Mouse (Mus musculus): ENCODE measurements around the gene Fthl17a.

Gene Fthl17a

DNA sequence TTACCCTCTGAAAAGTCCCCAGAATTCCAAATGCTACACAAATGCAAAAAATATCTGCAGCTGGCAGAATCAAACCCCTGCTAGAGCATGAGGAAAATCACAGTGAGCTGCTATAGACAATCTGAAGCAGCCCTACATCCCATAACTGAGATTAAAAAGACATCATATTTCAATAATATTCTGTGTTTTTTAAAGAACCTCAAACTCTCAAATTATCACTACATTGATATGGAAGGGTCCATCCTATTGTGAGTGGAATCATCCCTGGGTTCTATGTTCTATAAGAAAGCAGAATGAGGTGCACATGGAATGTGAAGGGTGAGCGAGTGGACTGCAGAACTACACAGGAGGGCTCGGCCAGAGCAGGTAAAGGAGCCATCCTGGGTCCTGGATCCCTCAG lies at the start of gene Fthl17a:
Gene Fthl17a (plus strand): TSS at position 301 of the 400 bp plus-strand sequence.
- in situ Hi-C loops (cut with MboI; ENCODE audit: unreplicated experiment in 2 of 2): no loop called here

DNA sequence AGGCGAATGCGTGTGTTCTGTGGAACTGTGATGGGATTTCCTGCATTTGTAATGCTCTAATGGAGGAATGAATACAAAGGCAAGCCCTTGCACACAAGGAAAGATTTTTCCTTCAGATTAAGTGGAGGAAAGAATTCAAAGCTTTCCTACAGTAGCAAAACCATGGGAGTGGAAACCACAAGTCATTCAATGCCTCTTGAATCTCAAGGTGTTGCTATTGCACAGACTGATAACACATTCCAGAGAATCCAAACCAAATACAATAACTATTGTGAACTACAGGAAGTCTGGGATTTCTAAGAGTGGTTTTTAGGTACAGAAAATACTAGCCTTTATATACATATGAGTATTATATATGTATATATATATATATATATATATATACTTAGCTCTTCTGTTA lies 42.5 kb upstream of the Fthl17a start:
- in situ Hi-C loops (cut with MboI; ENCODE audit: unreplicated experiment in 2 of 2): no loop called here

DNA sequence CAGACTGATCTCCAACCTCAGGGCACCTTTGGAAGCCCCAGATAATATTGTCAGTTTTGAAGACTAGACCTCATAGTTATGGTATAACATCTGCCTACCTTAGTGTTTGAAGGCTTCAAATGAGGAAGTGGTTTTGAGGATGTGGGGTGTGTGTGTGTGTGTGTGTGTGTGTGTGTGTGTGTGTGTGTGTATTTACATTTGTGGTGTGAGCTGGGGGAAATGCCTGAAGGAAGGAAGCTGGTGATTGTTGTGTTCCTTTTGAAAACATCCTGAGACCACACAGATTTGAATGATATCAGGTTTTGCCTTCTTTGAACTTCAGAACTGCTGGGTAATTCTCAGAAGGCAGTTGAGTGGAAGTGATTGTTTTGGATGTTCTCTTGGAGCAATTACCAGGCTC lies 22.6 kb upstream of the Fthl17a start:
- in situ Hi-C loops (cut with MboI; ENCODE audit: unreplicated experiment in 2 of 2): no loop called here

DNA sequence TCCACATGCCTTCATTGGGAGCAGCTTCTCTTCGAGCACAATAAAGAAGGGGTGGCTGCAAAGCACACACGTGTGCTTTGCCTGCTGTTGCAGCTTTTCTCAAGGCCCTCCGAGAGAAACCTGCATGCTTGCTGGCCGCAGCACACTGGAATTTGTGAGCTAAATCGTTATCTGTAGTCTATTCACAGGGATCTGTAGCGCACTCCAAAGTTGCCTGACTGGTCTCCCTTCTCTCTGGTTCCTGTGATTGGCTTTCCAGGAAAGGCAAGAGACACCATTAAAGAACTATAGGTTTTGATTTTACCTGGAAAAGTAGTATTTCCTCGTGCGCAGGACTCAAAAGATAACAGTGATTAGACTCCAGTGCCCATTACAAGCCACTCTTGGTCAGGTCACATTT lies 22.3 kb downstream of the Fthl17a start:
- in situ Hi-C loops (cut with MboI; ENCODE audit: unreplicated experiment in 2 of 2): no loop called here

DNA sequence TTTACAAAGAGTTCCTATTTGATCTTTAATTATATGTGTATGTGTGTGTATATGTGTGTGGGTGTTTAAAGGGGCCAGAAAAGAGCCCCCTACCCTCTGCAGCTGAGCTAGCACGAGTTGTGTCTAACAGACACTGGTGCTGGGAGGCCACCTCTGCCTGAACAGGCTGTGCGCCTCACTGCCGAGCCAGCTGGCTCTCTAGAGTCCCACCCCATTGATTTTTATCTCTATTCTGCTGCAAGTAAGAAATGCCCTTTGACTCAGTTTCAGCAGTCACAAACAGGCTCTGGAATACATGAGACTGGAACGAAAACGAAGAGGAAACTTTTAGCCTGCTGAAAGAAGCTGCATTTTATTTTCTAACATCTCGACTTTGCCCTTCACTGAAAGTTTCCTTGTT lies 22.8 kb downstream of the Fthl17a start:
- in situ Hi-C loops (cut with MboI; ENCODE audit: unreplicated experiment in 2 of 2): no loop called here

DNA sequence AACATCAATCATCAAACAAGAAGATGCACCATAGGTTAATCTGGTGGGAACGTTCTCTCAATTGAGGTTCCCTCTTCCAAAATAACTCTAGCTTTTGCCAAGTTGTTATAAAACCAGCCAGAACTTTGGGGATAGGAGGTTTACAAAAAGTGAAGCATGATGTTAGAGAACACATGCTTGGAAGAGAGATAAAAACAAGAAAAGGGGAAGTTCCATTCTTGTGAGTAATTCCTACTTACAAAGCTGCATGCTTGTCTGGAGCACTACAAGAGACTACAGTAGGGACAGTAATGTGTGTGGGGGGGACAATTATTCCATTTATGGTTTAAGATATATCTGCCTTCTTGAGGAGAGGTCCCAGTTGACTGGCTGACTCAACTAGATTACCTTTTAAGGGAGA lies 40.4 kb downstream of the Fthl17a start:
- in situ Hi-C loops (cut with MboI; ENCODE audit: unreplicated experiment in 2 of 2): no loop called here

DNA sequence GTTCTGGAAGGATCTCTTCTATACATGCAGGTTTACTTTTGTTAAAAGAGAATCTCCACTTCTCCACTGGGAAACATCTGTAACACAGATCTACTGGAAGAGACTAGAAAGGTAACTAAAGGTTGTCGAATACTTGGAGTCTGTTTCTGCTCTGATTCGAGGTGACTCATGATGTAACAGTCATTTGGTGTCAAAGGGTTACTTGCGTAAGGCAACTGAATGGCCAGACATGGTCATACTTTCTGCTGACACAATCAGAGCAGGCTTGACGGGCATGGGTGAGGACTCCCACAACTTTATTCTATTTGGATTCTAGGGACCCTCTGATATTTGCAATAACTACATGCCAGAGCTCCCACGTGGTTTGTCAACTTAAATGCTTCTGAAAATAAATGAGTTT lies 43.3 kb downstream of the Fthl17a start:
- in situ Hi-C loops (cut with MboI; ENCODE audit: unreplicated experiment in 2 of 2): no loop called here

DNA sequence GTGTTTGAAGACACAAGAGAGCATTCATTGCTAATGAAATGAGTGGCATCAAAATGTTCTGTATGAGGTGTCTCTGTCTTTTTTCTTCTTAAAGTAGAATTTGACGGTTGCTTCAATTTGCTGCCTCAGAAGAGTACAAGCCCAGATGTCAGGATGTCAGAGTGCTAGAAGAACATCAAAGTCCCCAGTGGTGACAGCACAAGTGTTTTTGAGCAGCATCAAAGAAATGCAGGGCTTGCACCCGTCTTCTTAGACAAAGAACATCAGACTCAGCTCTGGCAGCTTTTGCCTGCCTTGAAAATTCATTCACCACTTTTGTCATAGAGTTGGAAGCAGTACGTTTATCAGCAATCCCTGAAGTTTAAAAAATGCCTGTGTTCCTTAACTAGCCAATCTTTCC lies 44.5 kb downstream of the Fthl17a start:
- in situ Hi-C loops (cut with MboI; ENCODE audit: unreplicated experiment in 2 of 2): no loop called here

DNA sequence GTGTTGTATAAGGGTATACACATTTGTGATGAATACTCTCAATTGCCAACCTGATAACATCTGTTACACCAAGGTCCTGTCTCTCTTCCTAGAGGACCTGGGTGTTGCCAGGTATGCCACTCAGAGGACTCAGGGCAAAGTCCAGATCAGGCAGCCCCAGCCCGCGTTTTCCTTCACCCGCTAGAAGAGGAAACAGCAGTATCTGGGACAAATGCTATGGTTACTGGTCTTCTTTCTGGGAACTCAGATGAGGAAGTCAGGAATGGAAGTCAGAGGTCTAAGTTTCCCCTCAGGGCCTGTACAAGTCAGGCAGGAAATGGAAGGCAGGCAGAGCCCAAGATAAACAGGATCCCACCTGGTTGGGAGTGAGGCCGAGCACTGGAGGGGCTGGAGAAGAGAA lies 55.2 kb downstream of the Fthl17a start:
- in situ Hi-C loops (cut with MboI; ENCODE audit: unreplicated experiment in 2 of 2): no loop called here

DNA sequence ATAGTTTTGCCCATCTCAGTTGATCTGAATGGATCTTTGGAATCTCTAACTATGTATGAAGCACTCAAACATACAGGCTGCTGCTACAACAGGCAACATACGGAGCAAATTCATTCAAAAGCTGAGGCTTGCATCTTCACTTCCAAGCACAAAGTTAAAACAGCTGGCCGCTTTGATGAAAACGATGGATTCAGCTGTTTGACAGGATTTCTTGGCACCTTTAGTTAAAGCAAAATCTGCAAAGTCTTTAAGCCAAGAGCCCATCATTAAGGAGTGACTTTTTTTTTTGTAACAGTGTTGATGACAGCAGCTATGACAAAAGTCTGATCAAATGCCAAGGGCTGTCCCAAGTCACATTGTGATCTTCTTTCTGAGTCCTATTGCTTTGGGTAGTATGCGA lies 69.1 kb downstream of the Fthl17a start:
- in situ Hi-C loops (cut with MboI; ENCODE audit: unreplicated experiment in 2 of 2): no loop called here

DNA sequence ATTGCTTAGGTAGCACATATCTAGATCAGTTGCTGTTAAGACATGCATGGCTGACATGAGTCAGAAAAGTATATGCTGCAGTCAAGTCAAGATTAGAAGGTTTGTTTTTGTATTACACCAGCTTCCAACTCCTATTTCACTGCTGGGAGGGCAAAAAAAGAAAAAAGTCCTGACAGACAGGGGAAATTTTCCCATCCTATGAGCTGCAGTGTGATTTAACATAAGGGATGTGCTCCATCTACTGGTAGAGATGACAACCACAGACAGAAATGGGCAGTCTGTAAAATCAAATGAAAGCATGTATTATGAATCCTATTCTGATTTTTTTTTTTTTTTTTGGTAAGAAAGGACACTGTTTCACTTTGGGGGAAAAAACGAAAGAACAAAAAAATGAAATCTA lies 69.7 kb downstream of the Fthl17a start:
- in situ Hi-C loops (cut with MboI; ENCODE audit: unreplicated experiment in 2 of 2): no loop called here
